Mouse (Mus musculus) CH12.LX (cell line): ENCODE data around the gene Rasa3. TPM values are rescaled to one million over a fixed set of nuclear protein-coding genes. Genes with fewer than 3 reads are reported as not detected.

Experiments
- DNase-seq: peaks from one replicate; pipeline ENCODE4 v3.0.0-alpha.2; 2013; ENCODE audit errors: extremely low read depth
- H3K27ac ChIP-seq: 2 replicates; pipeline ENCODE4 v1.5.1; 2012; ENCODE audit warnings: low read depth, mild to moderate bottlenecking, control low read depth, moderate library complexity; ENCODE audit not compliant: insufficient read depth
- H3K27me3 ChIP-seq: replicated peaks from 2 replicates; pipeline ENCODE3; 2012; ENCODE audit warnings: inconsistent platforms
- H3K36me3 ChIP-seq, 2 experiments: replicated peaks in 1 of 2; 2 replicates each; pipeline versions ENCODE3 to v1.6.1; 2012; ENCODE audit warnings: inconsistent platforms in 1 of 2, low read length in 1 of 2, mild to moderate bottlenecking in 1 of 2, mixed read lengths in 1 of 2, moderate library complexity in 1 of 2; ENCODE audit not compliant: control insufficient read depth in 1 of 2, insufficient read depth in 1 of 2
- H3K4me1 ChIP-seq, 2 experiments: 2 replicates each; pipeline ENCODE4 v1.6.1; 2012; ENCODE audit warnings: inconsistent platforms in 1 of 2, moderate library complexity in 1 of 2; ENCODE audit not compliant: insufficient read depth in 2 of 2, control insufficient read depth in 1 of 2
- H3K4me2 ChIP-seq: 2 replicates; pipeline ENCODE4 v1.6.1; 2012; ENCODE audit warnings: low read depth, mild to moderate bottlenecking, control low read depth; ENCODE audit not compliant: poor library complexity, insufficient read depth, severe bottlenecking
- H3K4me3 ChIP-seq, 3 experiments: fragments of 150-350 bp in 1 of 3; sonication (generic) in 1 of 3; replicated peaks in 1 of 3; 2 replicates each; pipeline versions ENCODE3 to v1.5.1; 2011 to 2012; ENCODE audit warnings: low read depth in 2 of 3, low read length in 2 of 3, mild to moderate bottlenecking in 2 of 3, moderate library complexity in 2 of 3, control low read depth in 1 of 3, improper control_type of control experiment in 1 of 3, inconsistent platforms in 1 of 3, mixed read lengths in 1 of 3; ENCODE audit not compliant: poor library complexity in 1 of 3
- H3K79me2 ChIP-seq: replicated peaks from 2 replicates; pipeline ENCODE4 v1.6.1; 2012; ENCODE audit warnings: mild to moderate bottlenecking, moderate library complexity; ENCODE audit not compliant: control insufficient read depth, poor library complexity, insufficient read depth, severe bottlenecking; ENCODE audit errors: extremely low read depth
- H3K9ac ChIP-seq: 2 replicates; pipeline ENCODE4 v1.6.1; 2012; ENCODE audit warnings: low read depth, mild to moderate bottlenecking, control low read depth, moderate library complexity; ENCODE audit not compliant: insufficient read depth
- H3K9me3 ChIP-seq: replicated peaks from 2 replicates; pipeline ENCODE3; 2012; ENCODE audit warnings: low read length, inconsistent platforms, mixed read lengths
- CHD1 ChIP-seq: IDR thresholded peaks from 2 replicates; pipeline ENCODE4 v1.6.1; 2012; ENCODE audit warnings: low read depth, low read length, improper control_type of control experiment, inconsistent platforms
- CTCF ChIP-seq, 2 experiments: IDR thresholded peaks in 1 of 2; conservative IDR thresholded peaks in 1 of 2; 2 replicates each; pipeline ENCODE4 v1.5.1; 2011 to 2012; ENCODE audit warnings: low read depth in 2 of 2, low read length in 2 of 2, improper control_type of control experiment in 1 of 2, inconsistent platforms in 1 of 2, mild to moderate bottlenecking in 1 of 2, moderate library complexity in 1 of 2
- E2F4 ChIP-seq: IDR thresholded peaks from 2 replicates; pipeline ENCODE4 v1.6.1; 2011; ENCODE audit warnings: low read depth, low read length, improper control_type of control experiment; ENCODE audit not compliant: insufficient replicate concordance
- EP300 ChIP-seq: IDR thresholded peaks from 2 replicates; pipeline ENCODE4 v1.6.1; 2011; ENCODE audit warnings: low read length, improper control_type of control experiment
- ETS1 ChIP-seq: conservative IDR thresholded peaks from 2 replicates; pipeline ENCODE4 v1.6.1; 2012; ENCODE audit warnings: low read depth, mild to moderate bottlenecking, inconsistent platforms, low read length, improper control_type of control experiment, moderate library complexity
- GABPA ChIP-seq: IDR thresholded peaks from 2 replicates; pipeline ENCODE4 v1.6.1; 2012; ENCODE audit warnings: low read depth, low read length, improper control_type of control experiment, inconsistent platforms; ENCODE audit not compliant: insufficient replicate concordance
- KAT2A ChIP-seq: IDR thresholded peaks from 2 replicates; pipeline ENCODE4 v1.6.1; 2012; ENCODE audit warnings: low read length, improper control_type of control experiment, inconsistent platforms; ENCODE audit not compliant: insufficient replicate concordance
- MAFK ChIP-seq: IDR thresholded peaks from 2 replicates; pipeline ENCODE4 v1.6.1; 2011; ENCODE audit warnings: low read length, improper control_type of control experiment; ENCODE audit not compliant: insufficient replicate concordance
- MAZ ChIP-seq: IDR thresholded peaks from 2 replicates; pipeline ENCODE4 v1.6.1; 2012; ENCODE audit warnings: low read depth, mild to moderate bottlenecking, inconsistent platforms, low read length, improper control_type of control experiment, moderate library complexity
- MXI1 ChIP-seq: IDR thresholded peaks from 2 replicates; pipeline ENCODE4 v1.6.1; 2011; ENCODE audit warnings: mild to moderate bottlenecking, low read depth, low read length, improper control_type of control experiment
- NELFE ChIP-seq: IDR thresholded peaks from 2 replicates; pipeline ENCODE4 v1.6.1; 2011; ENCODE audit warnings: low read depth, low read length, improper control_type of control experiment
- NRF1 ChIP-seq: IDR thresholded peaks from 2 replicates; pipeline ENCODE4 v1.6.1; 2014; ENCODE audit warnings: low read depth, mild to moderate bottlenecking, inconsistent platforms, low read length, improper control_type of control experiment, moderate library complexity
- POLR2AphosphoS2 ChIP-seq: IDR thresholded peaks from 2 replicates; pipeline ENCODE4 v1.6.1; 2011; ENCODE audit warnings: low read depth, low read length, improper control_type of control experiment
- RCOR1 ChIP-seq: conservative IDR thresholded peaks from 2 replicates; pipeline ENCODE4 v1.6.1; 2012; ENCODE audit warnings: low read depth, mild to moderate bottlenecking, inconsistent platforms, low read length, improper control_type of control experiment
- SMC3 ChIP-seq: IDR thresholded peaks from 2 replicates; pipeline ENCODE4 v1.6.1; 2011; ENCODE audit warnings: low read depth, low read length, improper control_type of control experiment
- TBP ChIP-seq: conservative IDR thresholded peaks from 2 replicates; pipeline ENCODE4 v1.6.1; 2011; ENCODE audit warnings: low read depth, low read length, improper control_type of control experiment
- UBTF ChIP-seq: IDR thresholded peaks from 2 replicates; pipeline ENCODE4 v1.6.1; 2012; ENCODE audit warnings: low read depth, mild to moderate bottlenecking, inconsistent platforms, low read length, improper control_type of control experiment, moderate library complexity
- ZC3H11A ChIP-seq: IDR thresholded peaks from 2 replicates; pipeline ENCODE4 v1.6.1; 2012; ENCODE audit warnings: low read depth, mild to moderate bottlenecking, inconsistent platforms, low read length, improper control_type of control experiment
- ZMIZ1 ChIP-seq: IDR thresholded peaks from 2 replicates; pipeline ENCODE4 v1.6.1; 2012; ENCODE audit warnings: low read depth, mild to moderate bottlenecking, inconsistent platforms, low read length, improper control_type of control experiment
- ZNF384 ChIP-seq: IDR thresholded peaks from 2 replicates; pipeline ENCODE4 v1.6.1; 2012; ENCODE audit warnings: low read depth, low read length, improper control_type of control experiment, inconsistent platforms
- dilution Hi-C: fragments of 300-500 bp; cut with MboI; formaldehyde crosslinking; loops from 2 replicates; pipeline ENCODE4 v1.14.3; 2020; ENCODE audit warnings: low sequenced_read_pairs; ENCODE audit not compliant: extremely low pct_unique_long_range_greater_than_20kb, extremely low pct_ligation_motif_present
- in situ Hi-C: fragments of 300-500 bp; cut with MboI; formaldehyde crosslinking; loops from 3 replicates; pipeline ENCODE4 v1.14.3; 2019; ENCODE audit warnings: low sequenced_read_pairs, low pct_ligation_motif_present, low pct_unique_long_range_greater_than_20kb, mixed read lengths
- polyA plus RNA-seq: library from polyadenylated mRNA; unstranded; fragments of >175 nt; gene quantifications from 2 replicates; pipeline ENCODE4 v1.2.1, GENCODE M21; 2012; ENCODE audit warnings: low read depth; ENCODE audit not compliant: insufficient read length
- total RNA-seq, 2 experiments: library from RNA; depleted of rRNA; stranded (reverse); fragments of 300-350 nt in 1 of 2; fragments of >200 nt in 1 of 2; gene quantifications; 2 replicates each; pipeline ENCODE4 v1.2.3; 2012 to 2014

Gene Rasa3
- total and polyA plus RNA-seq, 3 experiments = 12.8 to 28.5 (median 13.6) TPM

- Histone ChIP-seq H3K4me1 (peaks cover 13 to 22% of the 10 kb centered on the region in 2 experiments), H3K9me3 (no peaks in the 10 kb centered on the region), H3K9ac (no peak overlapping the region), H3K27ac (no peak overlapping the region), H3K27me3 (no peaks in the 10 kb centered on the region), H3K36me3 (peaks cover 0 to 14% of the 10 kb centered on the region in 2 experiments), H3K4me3 (no peak overlapping the region), H3K4me2 (no peak overlapping the region), H3K79me2 (peaks cover 3% of the 10 kb centered on the region; the same call in 1 of the 2 replicates)
- no peak for DNase-seq
- in situ Hi-C loops (no loop called here), dilution Hi-C loops (no loop called here)
- TF ChIP-seq ZC3H11A (no peak), ETS1 (no peak), NELFE (no peak)
These were observed 28.8 kb downstream of the Rasa3 start for GRCm38 (mm10) chr8:13648377-13649153.

GRCm38 (mm10) chr8:13647591-13647990, 29.8 kb downstream of the Rasa3 start:
- Histone ChIP-seq H3K27me3 (no peaks in the 10 kb centered on the region), H3K27ac (no peak overlapping the region), H3K9me3 (no peaks in the 10 kb centered on the region), H3K36me3 (peaks cover 0 to 8% of the 10 kb centered on the region in 2 experiments), H3K4me3 (no peak overlapping the region), H3K4me2 (no peak overlapping the region), H3K4me1 (peaks cover 13 to 22% of the 10 kb centered on the region in 2 experiments), H3K79me2 (peaks cover 3% of the 10 kb centered on the region; the same call in 1 of the 2 replicates), H3K9ac (no peak overlapping the region)
- dilution Hi-C loops = no loop called here
- TF ChIP-seq RCOR1 (no peak), NRF1 (no peak), E2F4 (no peak), CTCF (conservative IDR thresholded peaks at IDR 0.05 in 1 of 2, IDR thresholded peaks at IDR 0.05 in 1 of 2; ENCODE audit: low read depth in 2 of 2, low read length in 2 of 2) (no peak), KAT2A (no peak), SMC3 (no peak), ZNF384 (no peak), ZC3H11A (no peak), POLR2AphosphoS2 (no peak), CHD1 (no peak), MAZ (no peak), GABPA (no peak), ZMIZ1 (no peak), UBTF (no peak), MAFK (no peak), TBP (no peak), EP300 (no peak), MXI1 (no peak), NELFE (no peak), ETS1 (no peak)
- in situ Hi-C loops = no loop called here
- no peak for DNase-seq
